Mouse (Mus musculus) frontal cortex, postnatal 10 days (tissue): ENCODE results near the gene Slc7a11.

Experiments
- DNase-seq, 2 experiments: peaks; one replicate each; pipeline ENCODE4 v3.0.0; 2022; ENCODE audit warnings: low spot score in 2 of 2, mixed read lengths in 1 of 2

Slc7a11 gene

DNA sequence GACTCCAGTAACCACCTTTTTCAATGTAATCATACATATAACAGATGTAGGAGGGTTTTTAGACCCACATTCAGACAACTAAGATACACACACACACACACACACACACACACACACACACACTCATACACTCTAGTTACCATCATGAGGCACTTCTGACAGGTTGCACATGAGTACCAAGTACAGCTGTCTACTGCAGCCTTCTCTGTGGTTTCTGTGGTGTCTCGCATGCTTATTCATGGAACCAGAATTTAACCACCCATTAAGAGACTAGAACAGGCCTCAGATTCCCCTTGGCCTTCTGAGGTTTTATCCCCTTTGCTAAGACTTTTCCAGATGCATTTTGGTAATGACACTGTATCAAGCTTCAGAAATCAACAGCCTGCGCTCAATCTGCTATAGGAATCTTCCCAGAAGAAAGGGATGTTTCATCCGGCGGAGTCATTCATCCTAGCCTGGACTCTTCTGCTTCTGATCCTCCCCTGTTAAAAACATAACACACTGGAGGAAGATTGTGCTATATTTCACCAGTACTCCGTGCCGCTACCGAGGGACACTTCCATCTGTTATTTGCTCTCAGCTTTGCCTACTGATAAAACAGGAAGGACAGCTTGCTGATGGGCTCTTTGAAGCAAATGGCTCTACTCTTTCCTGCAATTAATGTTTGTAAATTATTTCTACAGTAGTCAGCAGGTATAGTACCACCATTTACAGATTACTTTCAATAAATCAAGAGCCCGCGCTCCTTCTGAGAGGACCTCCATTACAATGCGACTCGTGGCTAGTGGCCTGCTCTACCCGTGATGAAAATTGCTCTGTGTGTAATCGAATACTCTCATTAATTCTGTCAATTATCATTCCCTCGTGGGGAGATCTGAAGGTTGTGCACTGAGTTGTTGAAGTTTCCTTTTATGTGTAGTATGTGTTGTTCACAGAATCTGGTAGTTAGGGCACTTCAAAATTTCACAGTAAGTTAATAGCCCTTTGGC is 135.8 kb downstream of the Slc7a11 start:
- no peak for DNase-seq

DNA sequence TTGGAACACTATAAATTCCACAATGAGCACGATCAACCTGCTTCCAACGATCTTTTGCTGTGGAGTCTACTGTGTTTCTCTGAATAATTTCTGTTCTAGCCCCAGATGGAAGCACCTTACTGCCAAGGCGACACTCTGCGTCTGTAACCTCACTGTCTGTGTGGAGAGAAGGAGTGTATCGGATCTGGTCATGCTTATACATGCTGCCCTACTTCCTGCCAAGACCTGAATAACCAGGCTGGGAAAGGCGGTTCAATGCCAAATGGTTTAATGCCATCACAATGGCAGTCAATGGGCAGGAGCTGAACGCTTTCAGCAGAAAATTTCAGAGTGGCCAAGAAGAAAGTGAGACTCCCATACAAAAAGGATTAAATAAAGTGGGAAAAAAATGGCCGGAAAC is 137.1 kb downstream of the Slc7a11 start:
- no peak for DNase-seq

DNA sequence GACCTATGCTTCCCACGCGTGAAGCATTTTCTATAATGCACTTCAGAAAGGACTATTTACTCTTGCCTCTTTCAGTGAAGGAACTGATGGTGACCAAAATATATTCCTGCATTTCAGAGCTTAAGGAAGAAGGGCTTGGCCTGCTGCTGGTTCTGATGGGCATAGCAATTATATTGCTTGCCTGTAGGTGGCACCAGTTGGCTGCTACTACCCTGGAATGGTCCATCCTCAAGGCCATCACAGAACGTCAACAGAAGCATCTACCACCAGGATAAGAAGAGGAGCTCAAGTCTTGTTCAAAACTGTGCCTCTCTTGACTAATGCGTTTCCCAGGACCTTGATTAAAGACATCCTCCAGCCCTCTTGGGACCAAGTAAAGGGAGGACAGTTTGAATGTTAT is 139.3 kb downstream of the Slc7a11 start:
- no peak for DNase-seq

DNA sequence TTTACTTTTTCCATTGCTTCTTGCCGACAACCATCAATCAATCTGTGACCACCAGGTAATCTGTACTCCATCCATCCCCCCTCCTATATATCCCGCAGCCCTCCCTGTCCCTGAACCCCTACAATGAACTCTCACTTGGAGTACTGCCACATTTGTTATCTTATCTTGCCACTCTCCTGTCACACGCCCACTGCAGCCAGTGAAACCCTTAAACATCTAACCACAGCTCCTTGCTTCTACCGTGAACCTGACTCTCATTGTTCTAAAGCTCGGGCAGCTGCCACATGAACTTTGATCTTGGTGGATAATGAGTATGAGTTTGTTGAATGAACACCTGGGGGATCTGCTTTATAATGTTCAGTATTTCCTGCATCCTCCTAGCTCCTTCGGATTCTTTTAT is 140.8 kb downstream of the Slc7a11 start:
- no peak for DNase-seq

DNA sequence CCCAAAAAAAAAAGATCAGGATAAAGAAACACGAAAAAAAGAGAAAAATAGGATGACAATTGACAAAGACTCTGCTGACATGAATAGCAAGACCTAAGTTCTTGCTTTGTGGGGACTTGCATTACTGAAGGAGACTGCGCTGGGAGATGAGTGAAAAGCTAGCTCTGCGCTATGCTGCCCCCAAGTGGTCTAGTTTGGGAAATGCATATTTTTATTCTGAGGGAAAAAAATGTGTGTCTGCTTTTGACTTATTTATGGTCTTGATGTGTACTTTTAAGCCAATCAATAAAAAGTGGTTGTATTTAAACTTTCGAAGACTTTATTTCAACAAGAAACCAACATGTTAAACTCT is 142.5 kb downstream of the Slc7a11 start:
- peak in 1 of 2 experiments; percentile 66 for DNase-seq

DNA sequence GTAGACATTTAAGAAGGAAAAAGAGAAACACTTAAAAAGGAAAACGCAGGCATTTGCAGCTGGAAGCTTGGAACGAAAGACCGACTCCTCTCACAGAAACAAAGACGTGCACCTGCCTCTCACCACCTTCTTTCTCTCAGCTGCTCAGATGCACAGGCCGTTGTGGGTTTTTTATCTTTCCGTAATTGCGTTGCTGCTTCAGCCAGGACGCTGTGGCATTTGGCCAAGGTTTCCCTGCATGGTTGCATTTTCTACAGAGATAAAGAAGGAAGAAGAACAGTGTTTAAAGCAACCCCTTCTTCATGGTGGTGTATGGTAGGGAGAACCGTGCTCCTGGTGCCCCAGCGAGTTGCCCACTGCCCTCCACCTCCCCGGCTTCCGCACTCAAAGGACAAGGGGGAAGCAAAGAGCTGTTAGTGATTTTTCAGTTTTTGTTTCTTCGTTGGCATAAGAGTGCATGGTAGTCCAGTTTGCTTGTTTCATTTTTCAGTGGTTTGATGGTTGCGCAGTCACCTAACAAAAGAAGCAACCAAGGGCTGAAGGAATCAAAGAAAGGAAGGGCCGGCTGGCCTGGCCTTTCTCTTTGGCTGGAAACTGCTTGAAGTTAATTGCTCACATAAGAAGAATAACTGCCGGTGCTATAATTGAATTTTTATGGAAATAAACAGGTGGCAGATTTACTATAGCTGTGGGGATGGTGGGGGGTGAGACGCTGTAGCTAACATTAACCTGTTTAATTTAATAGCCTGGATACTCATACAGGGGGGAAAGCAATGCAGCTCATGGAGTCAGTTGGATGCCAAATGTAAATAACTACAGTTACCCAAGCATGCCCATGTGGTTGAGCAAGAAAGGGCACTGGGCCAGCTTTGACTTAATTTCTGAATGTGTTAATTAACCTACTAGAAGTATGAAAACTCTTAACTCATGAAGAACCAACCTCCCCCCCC is 143.1 kb downstream of the Slc7a11 start:
- DNase-seq = no peak

DNA sequence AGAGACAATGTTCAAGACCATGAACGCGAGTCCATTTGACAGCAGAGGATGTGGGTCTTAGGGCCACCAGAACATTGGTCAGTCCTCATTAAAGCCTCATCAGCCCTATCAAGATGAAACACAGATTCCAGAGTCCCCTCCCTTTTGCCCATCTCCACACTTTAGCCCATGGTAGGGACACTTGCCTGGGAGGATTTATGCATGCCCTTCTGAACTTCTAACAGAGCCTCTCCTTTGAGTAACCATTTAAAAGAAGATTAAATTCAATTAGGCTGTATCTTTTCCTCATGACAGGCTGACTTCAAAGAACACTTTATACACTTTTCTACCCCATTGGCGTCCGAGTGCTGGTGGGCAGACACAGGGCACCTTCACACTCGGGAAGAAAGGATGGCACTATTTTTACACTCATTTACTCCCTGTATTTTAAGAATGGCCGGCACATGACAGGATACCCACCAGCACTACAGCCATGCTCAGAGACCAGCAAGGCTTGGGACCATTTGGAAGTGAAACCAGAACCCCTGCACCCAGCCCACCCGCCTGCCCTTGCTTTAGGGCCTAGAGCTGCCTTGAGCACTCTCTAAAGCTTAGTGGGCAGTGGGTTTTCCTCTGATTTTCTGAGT is 144.9 kb downstream of the Slc7a11 start:
- DNase-seq = no peak

DNA sequence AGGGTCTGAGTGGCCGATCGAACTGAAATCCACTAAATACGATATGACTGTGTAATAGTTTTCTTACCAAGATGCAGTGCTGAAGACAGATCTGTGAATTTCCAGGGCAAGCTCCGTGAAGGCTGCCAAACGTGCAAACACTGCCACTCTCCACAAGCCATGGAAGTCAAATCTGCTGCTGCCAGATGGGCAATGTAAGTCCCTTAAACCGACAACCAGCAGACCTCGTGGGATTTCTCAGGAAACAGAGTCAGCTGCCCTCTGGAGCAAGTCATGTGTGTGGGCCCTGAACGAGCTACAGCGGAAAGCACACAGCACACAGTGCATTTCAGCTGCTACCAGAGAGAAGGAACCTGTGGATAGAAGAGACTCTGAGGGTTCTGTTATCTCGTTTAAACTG is 146.5 kb downstream of the Slc7a11 start:
- DNase-seq = no peak

DNA sequence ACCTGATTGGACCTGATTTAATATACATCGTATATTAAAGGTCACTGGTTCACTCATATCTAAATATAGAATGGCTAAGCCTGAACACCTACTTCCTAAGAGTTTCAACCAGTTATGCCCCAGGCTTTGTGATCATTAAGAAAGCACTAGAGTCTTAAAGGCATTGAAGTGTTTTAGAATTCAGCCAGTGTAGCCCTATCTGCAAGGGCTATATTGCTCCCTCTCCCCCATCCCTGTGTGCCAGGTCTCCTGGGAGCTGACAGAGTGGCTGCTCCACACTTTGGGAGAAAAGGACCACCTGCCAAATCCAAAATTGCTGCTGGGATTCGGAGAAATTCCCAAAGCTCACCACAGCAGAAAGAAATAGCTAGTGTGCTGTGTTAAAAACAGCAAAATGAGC is 168.4 kb downstream of the Slc7a11 start:
- no peak for DNase-seq

DNA sequence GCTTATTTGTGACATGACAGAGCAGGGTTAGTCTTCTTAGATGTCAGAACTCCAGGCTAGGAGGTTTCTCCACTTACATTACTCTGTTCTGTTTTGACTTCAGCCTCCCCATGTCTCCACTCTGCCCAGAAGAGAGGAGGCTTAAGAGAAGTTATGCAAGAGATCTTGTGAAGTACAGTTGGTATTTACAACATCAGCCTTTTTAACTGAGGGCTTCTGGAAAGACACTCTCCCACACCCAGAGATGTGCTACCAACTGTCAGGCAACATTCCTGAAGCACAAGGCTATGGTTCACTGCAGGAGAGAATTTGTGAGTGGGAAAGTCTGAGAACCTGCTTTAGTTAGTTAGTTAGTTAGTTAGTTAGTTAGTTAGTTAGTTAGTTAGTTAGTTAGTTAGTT is 171.2 kb downstream of the Slc7a11 start:
- no peak for DNase-seq

DNA sequence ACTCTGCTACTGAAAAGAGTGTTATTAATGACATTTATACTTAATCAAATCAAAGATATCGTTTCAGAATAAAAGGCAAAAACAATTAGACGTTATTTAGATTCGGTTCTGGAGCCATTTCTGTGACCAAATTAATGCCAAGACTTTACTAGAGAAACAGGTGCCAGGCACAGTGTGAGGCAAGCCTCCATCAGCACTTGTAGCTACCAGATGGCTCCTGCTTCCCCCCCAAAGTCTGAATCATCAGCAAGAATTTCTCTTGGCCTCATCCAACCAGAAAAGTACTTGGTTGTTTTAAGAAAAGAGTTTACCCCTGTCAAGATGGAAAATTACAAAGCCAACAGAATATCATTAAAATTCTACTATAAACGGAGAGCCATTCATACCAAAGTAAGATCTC is 173.7 kb downstream of the Slc7a11 start:
- DNase-seq = no peak

DNA sequence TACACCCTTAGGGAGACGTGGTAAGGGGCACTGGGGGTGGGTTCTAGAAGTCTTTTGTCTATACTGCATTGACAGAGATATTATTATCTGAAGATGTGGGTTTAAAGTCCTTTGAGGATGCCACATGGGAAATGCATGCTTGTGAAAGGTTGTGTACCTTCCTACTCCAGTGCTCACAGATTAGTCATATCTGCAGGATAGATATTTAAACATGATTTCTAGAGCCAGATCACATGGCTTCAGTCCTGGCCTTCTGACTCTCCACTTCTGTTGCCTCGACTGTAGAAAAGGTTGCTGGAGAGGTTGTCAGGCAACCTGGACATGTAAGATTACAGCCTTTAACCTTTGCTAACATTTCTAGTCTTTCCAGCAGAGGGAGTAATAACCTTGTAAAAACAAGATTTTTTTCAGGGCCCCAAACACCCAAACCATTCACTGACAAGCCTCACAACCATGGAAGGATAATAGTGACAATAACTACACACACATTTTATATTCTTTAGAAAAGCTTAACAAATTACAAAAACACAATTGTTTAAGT is 180.8 kb downstream of the Slc7a11 start:
- no peak for DNase-seq

DNA sequence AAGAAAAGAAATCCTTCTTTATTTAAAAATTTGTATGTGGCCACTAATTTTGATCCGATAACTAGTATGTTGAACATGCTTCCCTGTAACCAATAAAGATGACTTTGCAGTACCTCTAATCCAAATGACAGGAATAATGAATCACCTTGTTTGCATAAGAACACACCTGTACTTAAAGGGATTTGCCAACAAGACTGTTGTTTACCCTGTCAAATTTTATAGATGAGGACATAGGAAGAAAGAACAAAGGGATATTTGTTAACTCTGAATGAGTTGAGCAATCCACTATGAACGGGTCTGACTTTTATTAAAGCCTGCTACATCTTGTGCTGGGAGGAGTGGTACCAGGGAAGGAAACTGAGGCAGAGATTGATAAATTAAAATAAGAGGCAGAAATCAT is 181.3 kb downstream of the Slc7a11 start:
- no peak for DNase-seq

DNA sequence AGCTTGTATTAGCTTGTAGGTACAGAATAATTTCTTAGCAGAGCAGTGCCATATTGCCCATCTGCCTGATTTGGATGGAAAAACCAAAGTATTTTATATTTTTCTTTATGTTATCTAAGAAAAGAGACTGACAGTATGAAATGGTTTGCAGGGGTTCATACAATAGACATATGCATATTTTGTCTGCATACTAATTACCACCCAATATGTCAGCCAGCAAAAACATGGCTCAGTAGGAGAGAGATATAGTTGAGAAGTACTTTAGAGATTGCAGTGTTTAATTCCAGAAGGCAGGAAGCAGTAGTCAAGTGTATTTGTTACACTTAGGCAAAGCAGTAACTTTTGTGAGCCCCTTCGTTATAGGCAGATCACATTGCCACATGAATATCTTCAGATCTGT is 182.7 kb downstream of the Slc7a11 start:
- no peak for DNase-seq

DNA sequence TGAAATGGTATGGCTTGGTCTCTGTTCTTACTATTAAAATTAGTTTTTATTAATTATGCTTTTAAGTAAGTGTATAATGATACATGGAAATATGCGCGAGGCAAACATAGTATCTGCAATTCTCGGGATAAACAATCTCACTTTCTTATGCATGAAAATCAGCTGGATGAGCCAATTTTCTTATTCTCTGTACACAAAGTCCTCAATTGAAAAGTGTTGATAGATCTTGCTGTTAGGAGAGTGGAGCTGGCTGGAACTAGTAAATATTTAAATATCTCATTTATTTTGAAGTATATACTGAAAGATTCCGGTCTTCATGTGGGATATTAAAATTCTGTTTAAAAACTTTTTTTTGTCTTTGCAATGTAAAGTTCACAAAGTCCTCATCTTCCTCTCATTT is 184.6 kb downstream of the Slc7a11 start:
- DNase-seq = no peak

DNA sequence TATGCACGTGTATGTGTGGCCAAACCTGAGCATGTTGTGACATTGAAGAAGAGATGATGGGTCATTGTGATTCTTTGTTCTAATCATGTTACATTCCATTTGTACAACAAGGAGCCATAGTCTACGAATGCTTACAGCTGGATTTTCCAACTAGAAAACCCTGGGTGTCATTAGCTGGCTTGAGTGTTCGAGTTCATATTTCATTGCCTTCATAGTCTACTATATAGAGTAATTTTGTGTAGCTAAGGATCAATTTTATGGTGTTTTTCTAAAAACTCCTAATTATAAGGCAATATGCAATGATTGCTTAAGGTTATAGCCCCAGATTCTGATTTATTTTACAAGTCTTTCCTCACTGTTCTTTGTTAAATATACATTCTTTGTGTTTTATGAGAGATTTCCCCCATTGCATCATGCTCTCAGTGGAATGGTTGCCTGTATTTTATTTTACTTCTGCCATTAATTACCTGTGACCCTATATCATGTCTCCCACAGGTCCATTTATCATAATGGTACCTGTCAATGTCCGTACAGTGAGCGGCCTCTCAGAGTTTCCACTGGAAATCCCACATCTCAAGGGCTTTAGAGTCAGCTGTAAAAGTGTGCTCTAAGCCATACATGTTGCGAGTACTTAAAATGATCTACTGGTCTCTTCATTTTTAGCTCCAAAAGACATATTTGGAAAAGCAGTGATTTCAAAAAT is 193.7 kb downstream of the Slc7a11 start:
- no peak for DNase-seq

DNA sequence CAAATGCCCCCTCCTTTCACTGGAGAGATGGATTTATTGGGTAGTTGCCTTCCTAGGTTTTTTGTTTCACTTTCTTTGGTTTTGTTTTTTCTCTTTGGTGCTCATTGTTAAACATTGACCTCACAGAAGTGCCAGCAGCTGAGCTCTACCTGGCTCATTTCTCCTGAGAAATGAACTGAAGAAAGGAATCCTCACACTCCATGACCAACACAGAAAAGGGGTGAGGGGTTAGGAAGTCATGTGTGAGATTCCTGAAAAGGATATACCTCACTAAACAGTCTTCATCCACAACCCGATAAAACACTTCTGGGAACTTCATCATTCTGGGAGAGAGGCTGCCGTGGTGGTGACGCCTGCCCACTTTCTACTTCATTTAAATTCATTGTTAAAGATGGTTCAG is 207.4 kb downstream of the Slc7a11 start:
- no peak for DNase-seq

DNA sequence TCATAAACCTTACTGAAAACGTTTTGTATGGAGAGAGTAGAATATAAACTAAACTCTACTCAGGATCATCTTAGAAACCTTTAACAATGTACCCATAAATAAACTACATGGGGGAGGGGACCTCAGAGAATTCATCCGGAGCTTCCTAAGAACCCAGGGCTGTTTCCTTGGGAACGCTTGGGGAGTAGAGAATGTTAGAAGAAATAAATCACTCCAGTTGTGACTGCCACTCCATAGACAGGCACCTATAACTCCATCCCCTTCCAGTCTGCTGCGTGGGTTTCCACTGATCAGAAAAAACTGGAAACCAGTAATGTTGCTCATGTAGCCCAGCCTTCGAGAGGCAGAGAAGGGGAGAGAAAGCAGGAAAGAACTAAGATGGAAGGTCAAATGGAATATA is 210.3 kb downstream of the Slc7a11 start:
- no peak for DNase-seq

DNA sequence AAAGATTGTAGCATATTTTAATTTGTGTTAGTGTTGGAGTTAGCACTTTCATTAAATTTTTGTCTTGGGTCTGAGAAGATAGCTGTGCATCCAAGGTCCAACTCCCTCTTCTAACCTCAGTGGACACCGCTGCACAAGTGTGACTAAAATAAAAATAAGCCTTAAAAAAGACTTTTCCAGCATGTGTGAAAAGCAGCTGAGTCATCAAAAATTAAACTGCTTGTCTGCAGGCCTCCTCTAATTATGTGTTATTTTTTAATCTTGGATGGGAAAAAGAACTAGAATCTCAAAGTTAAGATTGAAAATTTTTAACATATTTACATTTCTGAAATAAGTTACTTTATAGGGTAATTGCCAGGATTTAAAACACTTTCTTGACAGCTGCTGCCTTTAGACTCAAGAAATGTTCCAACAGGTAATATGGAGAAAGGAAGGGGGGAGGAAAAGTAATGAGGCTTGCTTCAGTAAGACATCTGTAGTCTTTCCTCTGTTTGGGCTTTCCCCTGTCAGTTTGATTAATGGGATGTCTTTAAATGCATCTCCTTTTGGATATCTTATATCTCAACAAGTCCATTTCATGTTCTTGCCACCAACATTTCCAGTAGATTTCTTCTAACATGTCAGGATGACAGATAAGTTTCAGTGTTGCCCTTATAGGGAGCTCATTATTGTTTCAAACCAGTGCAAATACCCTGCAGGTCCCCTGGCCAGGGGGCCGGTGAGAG is 218.9 kb downstream of the Slc7a11 start:
- no peak for DNase-seq

DNA sequence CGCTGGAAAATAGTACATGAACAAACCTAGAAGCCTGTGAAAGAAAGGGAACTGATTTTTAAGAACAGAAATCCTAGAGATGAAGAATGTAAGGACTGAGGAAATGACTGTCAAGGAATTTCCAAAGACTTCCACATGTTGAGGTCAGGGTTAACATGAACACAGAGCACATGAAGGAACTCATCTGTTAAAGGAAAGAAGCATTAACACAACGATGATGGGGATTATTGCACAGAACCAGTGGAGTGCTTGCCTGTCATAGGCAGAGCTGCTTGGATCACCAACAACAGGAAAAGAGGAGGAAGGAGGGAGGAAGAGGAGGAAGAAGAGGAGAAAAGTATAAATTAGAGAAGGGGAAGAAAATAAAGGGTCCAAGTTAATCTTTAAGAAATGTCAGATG is 223.0 kb downstream of the Slc7a11 start:
- DNase-seq = no peak

DNA sequence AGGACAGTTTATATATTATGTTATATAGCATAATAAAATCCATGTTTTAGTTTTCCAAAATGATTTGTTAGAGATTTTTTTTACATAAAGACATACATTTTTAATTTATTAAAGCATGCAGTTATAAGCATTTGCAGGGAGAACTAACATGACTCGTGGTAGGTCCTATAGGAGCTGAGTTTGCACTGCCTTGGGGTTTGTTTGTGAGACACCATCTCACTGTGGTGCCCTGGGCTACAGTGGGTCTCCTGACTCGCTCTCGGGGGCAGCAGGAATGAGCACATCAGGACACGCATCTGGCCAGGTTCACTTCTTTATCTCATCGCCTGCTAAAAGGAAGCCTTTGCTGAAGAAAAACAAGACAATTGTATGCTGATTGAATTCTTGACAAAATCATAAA is 257.0 kb downstream of the Slc7a11 start:
- DNase-seq = no peak
